Mouse (Mus musculus) CH12F3 (cell line): ENCODE measurements at regions not wholly inside any gene's neighbourhood (a gene's known extent, or its start where the extent isn't known, plus 50 kb on each side); places are given as distances from the start of the nearest gene placed in this dataset.

Experiments
- in situ Hi-C: fragments of 300-500 bp; cut with MboI; formaldehyde crosslinking; loops from 2 replicates; pipeline ENCODE4 v1.14.3; 2020; ENCODE audit warnings: low sequenced_read_pairs

- in situ Hi-C loops: no loop called here
These were observed 487.5 kb downstream of the Synb start for GRCm38 (mm10) chr14:68806646-68807045.

GRCm38 (mm10) chr14:68784395-68784794 is 509.7 kb downstream of the Synb start:
- in situ Hi-C loops: no loop called here

GRCm38 (mm10) chr14:68783216-68783615 is 510.9 kb downstream of the Synb start:
- in situ Hi-C loops: no loop called here

GRCm38 (mm10) chr14:68770411-68770810 is 523.7 kb downstream of the Synb start:
- in situ Hi-C loops: no loop called here

- in situ Hi-C loops: no loop called here
These were observed 531.2 kb downstream of the Synb start for GRCm38 (mm10) chr14:68762916-68763315.

- in situ Hi-C loops: loop anchor here (10.0 kb wide), 1 partner anchor 220 kb away; no protein-coding TSS in a partner anchor
These were observed 549.4 kb downstream of the Synb start for GRCm38 (mm10) chr14:68744661-68745060.

- in situ Hi-C loops: loop anchor here (10.0 kb wide), 1 partner anchor 406 kb away; no protein-coding TSS in a partner anchor
These were observed 555.6 kb downstream of the Synb start for GRCm38 (mm10) chr14:68738474-68738873.

- in situ Hi-C loops: loop anchor here (10.0 kb wide), 1 partner anchor 409 kb away; no protein-coding TSS in a partner anchor
These were observed 558.3 kb downstream of the Synb start for GRCm38 (mm10) chr14:68735756-68736155.

GRCm38 (mm10) chr14:68721156-68721555 is 572.9 kb downstream of the Synb start:
- in situ Hi-C loops: no loop called here

GRCm38 (mm10) chr14:68719429-68720160 is 574.5 kb downstream of the Synb start:
- in situ Hi-C loops: no loop called here

GRCm38 (mm10) chr14:68718846-68719245 is 575.3 kb downstream of the Synb start:
- in situ Hi-C loops: no loop called here
